Mouse (Mus musculus) C2C12 (cell line): ENCODE measurements around the gene Psmg3. TPM values are rescaled to one million over a fixed set of nuclear protein-coding genes. Genes with fewer than 3 reads are reported as not detected.

Experiments
- H3K27me3 ChIP-seq: one replicate; pipeline ENCODE4 v1.6.1; 2011; ENCODE audit not compliant: control insufficient read depth, insufficient read depth, insufficient read length
- H3K36me3 ChIP-seq: one replicate; pipeline ENCODE4 v1.6.1; 2011; ENCODE audit not compliant: control insufficient read depth, insufficient read depth
- H3K4me3 ChIP-seq: one replicate; pipeline ENCODE4 v1.5.1; 2011; ENCODE audit warnings: mild to moderate bottlenecking, control low read depth; ENCODE audit not compliant: poor library complexity, insufficient read depth, severe bottlenecking
- H3K79me2 ChIP-seq: one replicate; pipeline ENCODE4 v1.6.1; 2011; ENCODE audit not compliant: control insufficient read depth, insufficient read depth
- H3K79me3 ChIP-seq: one replicate; pipeline ENCODE4 v1.6.1; 2011; ENCODE audit warnings: low read depth, control low read depth
- H3ac ChIP-seq: one replicate; pipeline ENCODE3; 2011; ENCODE audit warnings: low read depth; ENCODE audit not compliant: control insufficient read depth, insufficient read length
- CEBPB ChIP-seq: IDR thresholded peaks from one replicate; pipeline ENCODE4 v1.6.1; 2011; ENCODE audit warnings: low read depth, mild to moderate bottlenecking, control low read depth, moderate library complexity
- CTCF ChIP-seq: IDR thresholded peaks from one replicate; pipeline ENCODE4 v1.5.1; 2011; ENCODE audit not compliant: control insufficient read depth, insufficient read depth, insufficient read length
- FOSL1 ChIP-seq: IDR thresholded peaks from one replicate; pipeline ENCODE4 v1.8.0; 2011; ENCODE audit warnings: mild to moderate bottlenecking, low read length; ENCODE audit not compliant: poor library complexity, insufficient read depth, severe bottlenecking
- MAX ChIP-seq: IDR thresholded peaks from one replicate; pipeline ENCODE4 v1.6.1; 2011; ENCODE audit warnings: mild to moderate bottlenecking, control low read depth
- MYOD1 ChIP-seq: IDR thresholded peaks from one replicate; pipeline ENCODE4 v1.6.1; 2011; ENCODE audit warnings: low read depth; ENCODE audit not compliant: control insufficient read depth, insufficient read length
- MYOG ChIP-seq: IDR thresholded peaks from one replicate; pipeline ENCODE4 v1.6.1; 2011; ENCODE audit not compliant: control insufficient read depth, insufficient read length; ENCODE audit errors: extremely low read depth
- USF1 ChIP-seq: IDR thresholded peaks from one replicate; pipeline ENCODE4 v1.6.1; 2011; ENCODE audit warnings: low read depth, mild to moderate bottlenecking, control low read depth, moderate library complexity
- long read RNA-seq, 2 experiments: library from polyadenylated mRNA; unstranded; transcript quantifications; one replicate each; pipeline ENCODE4 v2.0.0; 2019 to 2020
- polyA plus RNA-seq: library from polyadenylated mRNA; unstranded; fragments of >200 nt; fragmentation: generic; extraction: Trizol; gene quantifications from one replicate; pipeline ENCODE4 v1.2.1, GENCODE M21; 2012; ENCODE audit warnings: missing spikeins

The Psmg3 gene
- polyA plus RNA-seq, result 68.8 TPM
- long read RNA-seq, experiment 1, transcript Psmg3-201 (3 exons, 883 nt), result major isoform, 34 of 43 reads
- long read RNA-seq, experiment 1, partial matches to known transcripts, result 6 of 43 reads
- long read RNA-seq, experiment 1, other reads (novel, unspliced or antisense), result 0 of 43 reads
- long read RNA-seq, experiment 2, transcript Psmg3-201 (3 exons, 883 nt), result major isoform, 5 of 10 reads
- long read RNA-seq, experiment 2, partial matches to known transcripts, result 2 of 10 reads
- long read RNA-seq, experiment 2, other reads (novel, unspliced or antisense), result 0 of 10 reads

DNA sequence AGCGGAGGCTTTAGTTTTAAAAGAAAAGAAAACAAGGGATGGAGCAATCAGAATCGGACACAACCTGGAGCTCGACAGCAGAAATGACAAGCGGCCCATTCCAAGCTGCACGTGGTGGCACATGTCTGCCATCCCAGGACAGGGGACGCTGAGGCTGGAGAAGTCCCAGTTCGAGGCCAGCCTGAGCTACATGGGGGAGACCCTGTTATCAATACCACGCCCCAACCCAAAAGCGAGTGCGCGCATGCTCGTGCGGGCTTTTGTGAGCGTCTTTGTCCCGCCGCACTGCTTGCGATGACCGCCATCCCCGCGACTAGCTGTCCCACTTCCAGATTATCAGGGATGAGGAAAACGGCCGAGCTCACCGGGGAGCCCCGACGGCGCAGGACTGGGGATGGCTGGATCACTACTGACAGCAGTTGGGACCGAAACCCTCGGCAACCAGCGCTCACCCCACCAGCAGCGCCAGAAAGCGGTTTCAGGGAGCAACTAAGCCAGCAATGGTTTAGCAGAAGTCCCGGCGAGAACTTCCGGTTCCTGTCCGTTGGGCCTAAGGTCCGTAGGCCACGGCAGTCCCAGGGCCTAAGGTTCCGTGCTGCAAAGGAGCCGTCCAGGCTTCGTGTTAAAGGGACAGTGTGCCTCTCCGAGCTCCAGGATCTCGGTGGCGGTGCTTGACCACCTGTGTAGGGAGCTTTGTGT is at the start of gene Psmg3, which contains the start of gene Gm26938:
Gene Psmg3, minus strand, starts transcription at position 529 of the 699 bp plus-strand sequence.
Gene Gm26938, minus strand, starts transcription at position 51 of the 699 bp plus-strand sequence.
- Histone ChIP-seq H3K4me3 (peak within 1 kb of the TSS; percentile 95), H3K36me3 (peaks cover 30% of the 10 kb centered on the region), H3K79me3 (peaks cover 14% of the 10 kb centered on the region), H3ac (peak within 1 kb of the TSS; percentile 91), H3K27me3 (no peaks in the 10 kb centered on the region), H3K79me2 (peaks cover 18% of the 10 kb centered on the region)
- TF ChIP-seq FOSL1 (no peak), USF1 (peak; percentile 6), MAX (peak; percentile 45), CTCF (no peak), MYOG (no peak), CEBPB (no peak), MYOD1 (no peak)

- TF ChIP-seq FOSL1 (no peak), USF1 (no peak), CTCF (no peak), MAX (no peak), MYOG (no peak), CEBPB (no peak), MYOD1 (no peak)
- H3K79me2 ChIP-seq, result no peaks in the 10 kb centered on the region
- H3K27me3 ChIP-seq, result peaks cover 12% of the 10 kb centered on the region
- no peak overlapping the region for H3ac ChIP-seq
- no peak overlapping the region for H3K4me3 ChIP-seq
- no peaks in the 10 kb centered on the region for H3K36me3 ChIP-seq
- H3K79me3 ChIP-seq, result no peaks in the 10 kb centered on the region
Measured at GRCm38 (mm10) chr5:139871526-139871925, 44.8 kb upstream of the Psmg3 start.

DNA sequence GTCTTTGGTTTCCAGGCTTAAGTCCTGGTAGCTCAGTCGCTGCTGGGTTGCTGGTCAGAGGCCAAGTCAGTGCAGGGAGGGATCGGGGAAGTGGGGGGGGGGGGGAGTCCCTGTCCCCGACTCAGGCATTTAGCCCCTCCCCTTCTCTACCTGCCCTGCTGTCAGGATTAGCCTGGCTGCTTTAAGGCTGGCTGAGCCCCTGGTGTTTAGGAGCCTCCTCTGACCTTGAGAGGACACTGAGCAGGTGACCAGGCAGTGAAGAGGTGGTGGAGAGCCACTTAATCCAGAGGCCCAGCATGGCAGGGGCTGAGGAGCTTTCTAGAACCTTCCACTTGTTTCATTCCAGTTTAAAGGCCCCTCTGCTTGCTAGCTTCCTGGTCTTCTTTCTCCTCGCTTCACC is 44.2 kb upstream of the Psmg3 start:
- H3K79me2 ChIP-seq, result no peaks in the 10 kb centered on the region
- no peaks in the 10 kb centered on the region for H3K36me3 ChIP-seq
- H3K4me3 ChIP-seq, result no peak overlapping the region
- no peaks in the 10 kb centered on the region for H3K79me3 ChIP-seq
- no peak for TF ChIP-seq USF1
- no peak for TF ChIP-seq FOSL1
- H3ac ChIP-seq, result no peak overlapping the region
- peaks cover 12% of the 10 kb centered on the region for H3K27me3 ChIP-seq

DNA sequence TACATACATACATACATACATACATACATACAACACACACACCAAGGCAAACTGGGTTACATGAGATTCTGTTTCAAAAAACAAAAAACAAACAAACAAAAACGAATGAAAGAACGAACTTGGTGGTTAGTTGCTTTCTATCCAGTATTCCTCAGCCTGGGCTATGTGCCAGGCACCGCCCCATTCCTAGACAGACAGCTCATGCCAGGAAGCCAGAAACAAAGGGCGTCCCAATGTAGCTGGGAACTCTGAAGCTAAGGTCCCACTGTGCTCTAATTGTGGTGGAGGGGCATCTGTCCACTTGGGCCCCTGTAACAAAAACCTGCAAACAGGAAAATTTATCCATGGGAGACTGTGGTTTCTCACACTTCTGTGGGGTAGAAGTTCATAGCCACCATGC is 36.1 kb upstream of the Psmg3 start:
- no peak overlapping the region for H3K4me3 ChIP-seq
- no peak overlapping the region for H3ac ChIP-seq
- H3K79me2 ChIP-seq, result no peaks in the 10 kb centered on the region
- no peaks in the 10 kb centered on the region for H3K36me3 ChIP-seq
- TF ChIP-seq MYOG, result no peak
- no peak for TF ChIP-seq FOSL1
- no peak for TF ChIP-seq MYOD1
- no peaks in the 10 kb centered on the region for H3K27me3 ChIP-seq
- no peaks in the 10 kb centered on the region for H3K79me3 ChIP-seq

GRCm38 (mm10) chr5:139860328-139861104 is 33.8 kb upstream of the Psmg3 start:
- Histone ChIP-seq H3K4me3 (no peak overlapping the region), H3K36me3 (no peaks in the 10 kb centered on the region), H3K27me3 (peaks cover 5% of the 10 kb centered on the region), H3ac (no peak overlapping the region), H3K79me3 (no peaks in the 10 kb centered on the region), H3K79me2 (no peaks in the 10 kb centered on the region)
- no peak for TF ChIP-seq CTCF
- no peak for TF ChIP-seq MYOD1
- TF ChIP-seq USF1, result no peak
- TF ChIP-seq MAX, result no peak
- TF ChIP-seq MYOG, result no peak
- TF ChIP-seq CEBPB, result no peak
- TF ChIP-seq FOSL1, result no peak
